Mouse (Mus musculus): ENCODE data around the gene Sppl2a. TPM values are rescaled to one million over a fixed set of nuclear protein-coding genes. Genes with fewer than 3 reads are reported as not detected.

The Sppl2a gene
- polyA plus RNA-seq, 2 experiments = 10.9 to 25.5 TPM

DNA sequence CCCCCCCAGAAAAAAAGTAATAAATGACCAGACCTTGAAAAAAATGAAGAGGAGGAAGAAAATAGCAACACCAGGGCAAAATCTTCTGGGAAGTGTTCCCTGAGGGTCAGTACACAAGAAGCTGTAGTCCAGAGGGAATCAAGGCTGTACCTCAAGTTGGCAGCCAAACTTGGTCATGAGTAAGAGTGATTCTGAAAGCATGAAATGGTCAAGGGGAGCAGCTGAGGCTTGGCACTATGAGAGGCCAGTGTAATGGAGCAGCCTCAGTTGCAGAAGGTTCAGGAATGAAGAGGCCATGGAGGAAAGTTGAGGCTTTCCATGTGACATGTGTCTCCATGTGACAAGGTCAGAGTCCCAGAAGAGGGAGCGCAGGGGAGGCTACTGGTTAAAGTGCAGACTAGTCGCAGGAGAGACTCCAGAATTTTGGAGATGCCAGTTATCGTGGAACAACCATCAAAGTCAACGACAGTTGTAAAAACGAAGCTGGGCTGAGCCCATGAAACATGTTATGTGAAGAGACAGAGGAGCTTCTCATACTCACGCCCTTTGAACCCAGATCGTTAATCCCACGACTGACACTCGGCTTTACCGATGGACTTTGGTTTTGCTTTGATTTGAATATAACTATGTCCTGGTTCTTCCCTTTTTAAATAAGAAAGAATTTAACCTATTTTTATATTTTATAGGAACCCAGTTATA is 67.4 kb downstream of the Sppl2a start:
- Histone ChIP-seq H3K27me3 (ENCODE audit: control insufficient read depth, insufficient read depth, low read length) (no peaks in the 10 kb centered on the region), H3K4me3 (ENCODE audit: insufficient read depth in 1 of 2, low read depth in 2 of 2, low read length in 2 of 2) (no peak overlapping the region), H3K9me3 (ENCODE audit: control insufficient read depth, low read length) (no peaks in the 10 kb centered on the region), H3K4me1 (replicated peaks; ENCODE audit: control insufficient read depth in 2 of 2, insufficient read depth in 2 of 2, low read length in 1 of 2) (peaks cover 10 to 13% of the 10 kb centered on the region in 2 experiments), H3K27ac (no peak overlapping the region), H3K36me3 (replicated peaks; ENCODE audit: control insufficient read depth, insufficient read depth, low read depth) (no peaks in the 10 kb centered on the region), H3K9ac (replicated peaks) (no peak overlapping the region), H3K4me2 (ENCODE audit: low read depth) (0 out of 2 replicates have a peak overlapping the region, but pooled peaks have one; percentile 4)
- DNase-seq (ENCODE audit: low read depth in 3 of 3, low spot score in 3 of 3) (no peak), ATAC-seq (ENCODE audit: insufficient read depth) (no peak)
- TF ChIP-seq CTCF (IDR thresholded peaks at IDR 0.05; ENCODE audit: low read depth) (no peak), EP300 (IDR thresholded peaks at IDR 0.05; ENCODE audit: low read depth) (no peak)
- 79% methylated on average over 10 of the region's 10 CpGs for WGBS (ENCODE audit: insufficient replicate concordance)

- Histone ChIP-seq H3K27me3 (ENCODE audit: control insufficient read depth, insufficient read depth, low read length) (no peaks in the 10 kb centered on the region), H3K27ac (no peak overlapping the region), H3K4me3 (ENCODE audit: insufficient read depth in 1 of 2, low read depth in 2 of 2, low read length in 2 of 2) (no peak overlapping the region), H3K36me3 (replicated peaks; ENCODE audit: control insufficient read depth, insufficient read depth, low read depth) (no peaks in the 10 kb centered on the region), H3K4me1 (replicated peaks; ENCODE audit: control insufficient read depth in 2 of 2, insufficient read depth in 2 of 2, low read length in 1 of 2) (peaks cover 10 to 13% of the 10 kb centered on the region in 2 experiments), H3K9me3 (ENCODE audit: control insufficient read depth, low read length) (no peaks in the 10 kb centered on the region), H3K4me2 (ENCODE audit: low read depth) (no peak overlapping the region), H3K9ac (replicated peaks) (no peak overlapping the region)
- WGBS (ENCODE audit: insufficient replicate concordance) = 80% methylated on average over 3 of the region's 3 CpGs
- ATAC-seq (ENCODE audit: insufficient read depth) (no peak), DNase-seq (ENCODE audit: low read depth in 3 of 3, low spot score in 3 of 3) (no peak)
- TF ChIP-seq CTCF (IDR thresholded peaks at IDR 0.05; ENCODE audit: low read depth) (no peak), EP300 (IDR thresholded peaks at IDR 0.05; ENCODE audit: low read depth) (no peak)
Measured at GRCm38 (mm10) chr2:126865026-126865425, 68.0 kb downstream of the Sppl2a start.

- ATAC-seq (ENCODE audit: insufficient read depth) (no peak), DNase-seq (ENCODE audit: low read depth in 3 of 3, low spot score in 3 of 3) (no peak)
- peaks cover 15% of the 10 kb centered on the region for H3K36me3 ChIP-seq (replicated peaks; ENCODE audit: control insufficient read depth, insufficient read depth, low read depth)
- H3K27ac ChIP-seq = no peak overlapping the region
- no peak overlapping the region for H3K9ac ChIP-seq (replicated peaks)
- no peaks in the 10 kb centered on the region for H3K9me3 ChIP-seq (ENCODE audit: control insufficient read depth, low read length)
- no peaks in the 10 kb centered on the region for H3K27me3 ChIP-seq (ENCODE audit: control insufficient read depth, insufficient read depth, low read length)
- 74% methylated on average over 4 of the region's 4 CpGs for WGBS (ENCODE audit: insufficient replicate concordance)
- TF ChIP-seq CTCF (IDR thresholded peaks at IDR 0.05; ENCODE audit: low read depth) (no peak), EP300 (IDR thresholded peaks at IDR 0.05; ENCODE audit: low read depth) (no peak)
- H3K4me3 ChIP-seq (ENCODE audit: insufficient read depth in 1 of 2, low read depth in 2 of 2, low read length in 2 of 2) = no peak overlapping the region
- H3K4me2 ChIP-seq (ENCODE audit: low read depth) = no peak overlapping the region
- H3K4me1 ChIP-seq (replicated peaks; ENCODE audit: control insufficient read depth in 2 of 2, insufficient read depth in 2 of 2, low read length in 1 of 2) = no peaks in the 10 kb centered on the region
Measured at GRCm38 (mm10) chr2:126844751-126845150, 88.3 kb downstream of the Sppl2a start.

Small RNA genes within 50 kb of the gene (microRNA-seq; reads per million reads assigned to microRNA genes)
- gene Mir3473g = 1.3 reads per million

Other genes starting within 250 kb of the Sppl2a start
- 8.3 and 12.1 TPM in 2 replicates for gene Usp8, start 225.9 kb downstream of the Sppl2a start, polyA plus RNA-seq (2012; rRNA removed)
- 17.8 and 18.8 TPM in 2 replicates for gene Usp8, start 225.9 kb downstream of the Sppl2a start, polyA plus RNA-seq (2014; fragmentation: Nextera tagmentation; extraction: Ambion mirVana)
- 0.37 and 0.93 TPM in 2 replicates for gene Usp50, start 149.8 kb downstream of the Sppl2a start, polyA plus RNA-seq (2012; rRNA removed)
- gene Usp50, start 149.8 kb downstream of the Sppl2a start, polyA plus RNA-seq (2014; fragmentation: Nextera tagmentation; extraction: Ambion mirVana) = 1.7 and 1.8 TPM in 2 replicates
- gene Trpm7, start 57.0 kb downstream of the Sppl2a start, polyA plus RNA-seq (2012; rRNA removed) = 10.1 and 15.1 TPM in 2 replicates
- gene Trpm7, start 57.0 kb downstream of the Sppl2a start, polyA plus RNA-seq (2014; fragmentation: Nextera tagmentation; extraction: Ambion mirVana) = 13.8 and 15.8 TPM in 2 replicates
- gene Ap4e1, start 75.5 kb upstream of the Sppl2a start, polyA plus RNA-seq (2012; rRNA removed) = 1.6 and 2.4 TPM in 2 replicates
- gene Ap4e1, start 75.5 kb upstream of the Sppl2a start, polyA plus RNA-seq (2014; fragmentation: Nextera tagmentation; extraction: Ambion mirVana) = 4.1 and 4.2 TPM in 2 replicates
- gene Blvra, start 137.4 kb upstream of the Sppl2a start, polyA plus RNA-seq (2012; rRNA removed) = 15.3 and 25.1 TPM in 2 replicates
- gene Blvra, start 137.4 kb upstream of the Sppl2a start, polyA plus RNA-seq (2014; fragmentation: Nextera tagmentation; extraction: Ambion mirVana) = 63.7 and 65.1 TPM in 2 replicates
- gene Ncaph, start 200.7 kb upstream of the Sppl2a start, polyA plus RNA-seq (2012; rRNA removed) = 19.7 and 33.9 TPM in 2 replicates
- 58.4 and 65.2 TPM in 2 replicates for gene Ncaph, start 200.7 kb upstream of the Sppl2a start, polyA plus RNA-seq (2014; fragmentation: Nextera tagmentation; extraction: Ambion mirVana)
- 7.3 and 8.0 TPM in 2 replicates for gene Itpripl1, start 210.2 kb upstream of the Sppl2a start, polyA plus RNA-seq (2012; rRNA removed)
- 17.7 and 19.9 TPM in 2 replicates for gene Itpripl1, start 210.2 kb upstream of the Sppl2a start, polyA plus RNA-seq (2014; fragmentation: Nextera tagmentation; extraction: Ambion mirVana)

Data from liver, embryonic 14.5 days (tissue).